Mouse (Mus musculus) ovary, postnatal 14 days (tissue): Measurements from ENCODE around the gene Ybx3.

Experiments used
- DNase-seq: peaks from one replicate; pipeline ENCODE4 v3.0.0; 2022; ENCODE audit warnings: low spot score

The Ybx3 gene

GRCm38 (mm10) chr6:131327076-131327475 is 61.2 kb downstream of the Ybx3 start:
- DNase-seq: no peak

DNA sequence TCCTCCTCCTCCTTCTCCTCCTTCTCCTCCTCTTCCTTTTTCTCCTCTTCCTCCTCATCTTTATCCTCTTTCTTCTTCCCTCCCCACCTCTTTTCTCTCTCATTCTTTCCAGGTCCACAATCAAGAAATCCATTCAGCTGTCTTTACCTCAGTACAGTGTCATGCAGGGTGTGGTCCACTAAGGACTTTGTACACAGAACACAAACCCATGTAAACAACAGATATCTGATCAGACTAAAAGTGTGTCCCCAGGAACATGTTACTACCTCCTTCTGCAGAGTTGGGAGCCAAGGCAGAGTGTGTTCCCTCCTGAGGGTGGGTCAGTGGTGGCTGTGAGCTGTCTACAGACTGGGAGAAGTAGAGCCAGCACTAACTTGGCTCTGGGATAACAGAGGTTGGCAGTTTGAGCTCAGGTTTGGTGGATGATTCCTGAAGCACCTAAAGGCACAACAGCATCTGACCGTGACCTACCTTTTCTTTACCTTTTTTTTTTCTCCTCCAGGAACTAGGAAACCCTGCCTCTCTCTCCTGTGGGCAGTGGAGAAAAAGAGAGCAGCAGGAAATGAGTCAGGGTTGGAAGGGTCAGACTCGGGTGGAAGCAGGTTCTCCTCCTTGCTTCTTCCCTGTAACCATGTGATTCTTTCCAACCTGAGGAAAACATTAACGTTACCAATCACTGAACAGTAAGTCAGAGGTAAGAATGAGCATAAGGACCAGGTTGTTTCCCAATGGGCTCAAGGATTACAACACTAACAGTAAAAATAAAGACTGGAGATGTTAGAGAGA is 66.2 kb downstream of the Ybx3 start:
- no peak for DNase-seq

DNA sequence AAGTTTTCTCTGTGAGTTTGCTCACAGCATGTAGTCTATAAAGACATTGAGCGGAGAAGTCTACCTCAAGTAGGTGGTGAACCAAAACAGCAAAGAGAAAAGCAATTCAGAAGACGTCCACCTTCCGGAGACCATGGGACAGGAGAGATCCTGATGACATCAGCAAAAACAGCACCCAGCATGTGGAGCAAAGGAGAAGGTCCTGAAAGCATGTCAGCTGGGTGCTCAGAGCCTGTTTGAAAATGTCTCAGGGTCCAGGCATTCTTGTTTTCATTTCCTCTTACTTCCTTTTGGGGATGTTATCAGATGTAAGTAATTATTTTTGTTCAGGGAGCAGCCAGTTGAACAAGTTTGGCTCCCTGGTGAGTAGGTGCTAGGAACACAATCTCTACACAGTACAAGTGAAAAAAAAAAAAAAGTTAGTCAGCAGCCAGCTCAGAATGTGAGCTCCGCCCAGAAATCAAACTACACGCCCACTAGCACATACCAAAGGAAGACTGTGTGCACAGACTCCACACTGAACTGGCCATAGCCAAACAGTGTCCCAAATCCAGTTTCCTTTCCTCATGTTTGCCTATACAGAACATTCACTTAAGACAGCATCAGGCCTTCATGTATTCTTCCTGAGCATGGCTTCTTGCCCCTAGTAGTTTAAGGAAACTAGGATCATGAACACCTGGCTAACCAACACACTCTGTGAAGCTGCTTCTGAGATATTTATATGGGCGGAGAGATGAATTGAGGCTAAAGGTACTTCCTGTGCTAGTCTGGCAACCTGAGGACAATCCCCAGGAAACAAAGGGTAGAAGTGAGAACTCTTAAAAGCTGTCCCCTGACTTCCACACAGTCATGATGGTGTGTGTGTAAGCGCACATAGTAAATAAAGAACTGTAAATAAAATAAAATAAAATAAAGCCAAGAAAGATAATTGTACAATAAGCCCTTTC is 71.8 kb downstream of the Ybx3 start:
- no peak for DNase-seq
